8 mouse cellular contexts compared by ENCODE assay signal in the genomic region with DNA sequence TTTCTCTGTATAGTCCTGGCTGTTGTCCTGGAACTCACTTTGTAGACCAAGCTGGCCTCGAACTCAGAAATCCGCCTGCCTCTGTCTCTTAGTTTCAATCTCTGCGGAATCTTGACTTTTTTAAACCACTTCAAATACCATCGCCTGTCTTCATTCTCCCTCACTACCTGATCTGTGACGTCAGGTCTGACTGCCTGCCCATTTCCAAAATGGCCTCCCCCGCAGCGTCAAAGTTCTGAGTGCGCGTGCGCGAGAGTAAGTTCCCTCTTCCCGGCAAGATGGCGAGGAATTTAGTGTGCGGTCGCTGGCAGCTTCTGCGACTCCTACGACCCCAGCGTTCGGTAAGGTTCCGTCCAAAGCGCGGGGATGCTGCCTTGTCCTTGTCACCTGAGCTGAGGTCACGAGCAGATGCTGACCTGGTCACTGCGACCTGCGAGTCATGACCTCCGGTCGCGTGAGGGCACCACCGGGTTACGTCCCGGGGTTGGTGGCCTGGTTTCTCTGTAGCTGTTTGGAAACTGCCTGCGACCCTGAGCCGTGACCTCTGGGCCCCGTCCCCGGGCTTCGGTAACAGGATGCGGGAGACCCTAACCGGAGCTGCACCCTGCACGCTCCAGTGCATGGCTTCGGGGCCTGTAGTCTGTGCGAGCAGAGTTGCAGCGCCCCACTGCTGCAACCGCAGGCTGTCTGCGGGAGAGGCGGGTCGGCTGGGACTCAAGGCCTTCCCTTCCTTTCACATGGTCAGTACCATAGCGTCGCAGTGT. TPM values are rescaled to one million over a fixed set of nuclear protein-coding genes. Genes with fewer than 3 reads are reported as not detected.
DNase-seq lines count a peak whose midpoint lies in the region; ATAC-seq and TF ChIP-seq lines count a peak whose summit lies in the region.

Gene Oxa1l (plus strand): TSS at position 258 of the 764 bp plus-strand sequence.

- peak within 1 kb of the TSS; percentile 67 for H3ac ChIP-seq in myocyte (ENCODE audit: control insufficient read depth, insufficient read length)

- peak within 1 kb of the TSS; percentile 76 for H3K4me2 ChIP-seq in heart, embryonic 11.5 days
- H3K4me2 ChIP-seq in kidney, embryonic 16.5 days (replicated peaks; ENCODE audit: low read depth, low read length), result peak within 1 kb of the TSS; percentile 62
- peak within 1 kb of the TSS; percentile 97 for H3K4me2 ChIP-seq in myocyte (ENCODE audit: low read depth)

- WGBS in heart, embryonic 11.5 days (ENCODE audit: insufficient replicate concordance), result under 1% methylated on average over 48 of the region's 48 CpGs
- under 1% methylated on average over 48 of the region's 48 CpGs for WGBS in kidney, embryonic 16.5 days
- under 1% methylated on average over 48 of the region's 48 CpGs for WGBS in liver, adult 2 months

- H3K9ac ChIP-seq in heart, embryonic 11.5 days (ENCODE audit: low read depth, low read length), result peak within 1 kb of the TSS; percentile 97
- H3K9ac ChIP-seq in kidney, embryonic 16.5 days (replicated peaks; ENCODE audit: low read length), result peak within 1 kb of the TSS; percentile 90
- peak within 1 kb of the TSS; percentile 94 for H3K9ac ChIP-seq in liver, adult 2 months (ENCODE audit: low read depth, low read length)

- no peaks in the 10 kb centered on the region; the same call in 1 of the 2 replicates for H3K79me2 ChIP-seq in liver, adult 2 months (ENCODE audit: control insufficient read depth, insufficient read depth, low read length)
- peaks cover 5% of the 10 kb centered on the region for H3K79me2 ChIP-seq in myocyte (ENCODE audit: control insufficient read depth, insufficient read depth)

- peaks cover 10% of the 10 kb centered on the region for H3K36me3 ChIP-seq in heart, embryonic 11.5 days (ENCODE audit: control insufficient read depth, insufficient read depth, low read length)
- peaks cover 17% of the 10 kb centered on the region for H3K36me3 ChIP-seq in kidney, embryonic 16.5 days (ENCODE audit: insufficient read depth, low read length)
- peaks cover 6% of the 10 kb centered on the region; the same call in 1 of the 2 replicates for H3K36me3 ChIP-seq in liver, adult 2 months (ENCODE audit: control insufficient read depth, insufficient read depth, low read length)
- H3K36me3 ChIP-seq in myocyte (ENCODE audit: control insufficient read depth, insufficient read depth), result peaks cover 3% of the 10 kb centered on the region
- H3K36me3 ChIP-seq in splenic B cell, adult 2 months (ENCODE audit: control insufficient read depth, insufficient read depth, low read length, poor library complexity, severe bottlenecking), result 0 out of 2 replicates have a peak, but pooled peaks cover 2% of the 10 kb centered on the region

- DNase-seq in B cell, adult 2 months, result peak; percentile 96
- DNase-seq in brain, adult 2 months (ENCODE audit: low read depth, low spot score), result peak; percentile 97
- DNase-seq in liver, adult 2 months (ENCODE audit: extremely low read depth, low read depth, low spot score), result peak; percentile 84
- DNase-seq in splenic B cell, adult 2 months (ENCODE audit: low read depth, low spot score), result peak; percentile 97

- H3K4me1 ChIP-seq in heart, embryonic 11.5 days (ENCODE audit: control insufficient read depth, insufficient read depth, low read length), result peaks cover 6% of the 10 kb centered on the region; the same call in 1 of the 2 replicates
- peaks cover 14% of the 10 kb centered on the region for H3K4me1 ChIP-seq in kidney, embryonic 16.5 days (ENCODE audit: insufficient read depth, low read length)
- peaks cover 2% of the 10 kb centered on the region; the same call in 1 of the 2 replicates for H3K4me1 ChIP-seq in liver, adult 2 months (ENCODE audit: control insufficient read depth, insufficient read depth, low read length)

- TF ChIP-seq CTCF in liver, adult 2 months (IDR thresholded peaks at IDR 0.05; ENCODE audit: low read depth, low read length), result peak; percentile 17; the same call in 1 of the 2 replicates

- H3K27ac ChIP-seq in heart, embryonic 11.5 days (ENCODE audit: low read depth, low read length), result peak within 1 kb of the TSS; percentile 86
- H3K27ac ChIP-seq in kidney, embryonic 16.5 days (ENCODE audit: low read length), result peak within 1 kb of the TSS; percentile 88
- H3K27ac ChIP-seq in liver, adult 2 months (replicated peaks; ENCODE audit: insufficient read depth, low read depth, low read length), result peak within 1 kb of the TSS; percentile 86

- ATAC-seq in erythroblast, adult 5-6 weeks (replicated peaks; ENCODE audit: low FRiP score, poor library complexity, severe bottlenecking), result peak; percentile 95
- ATAC-seq in heart, embryonic 11.5 days (replicated peaks; ENCODE audit: insufficient number of reproducible peaks, low FRiP score, low TSS enrichment), result peak; percentile 86
- peak; percentile 94 for ATAC-seq in kidney, embryonic 16.5 days (ENCODE audit: low FRiP score, low TSS enrichment)

- no peaks in the 10 kb centered on the region for H3K9me3 ChIP-seq in heart, embryonic 11.5 days (replicated peaks; ENCODE audit: control insufficient read depth, low read length)
- H3K9me3 ChIP-seq in kidney, embryonic 16.5 days (ENCODE audit: low read length), result peaks cover 4% of the 10 kb centered on the region

- H3K4me3 ChIP-seq in heart, embryonic 11.5 days (ENCODE audit: low read depth, low read length), result peak within 1 kb of the TSS; percentile 96
- H3K4me3 ChIP-seq in kidney, embryonic 16.5 days (ENCODE audit: low read length), result peak within 1 kb of the TSS; percentile 82
- peak within 1 kb of the TSS; percentile 95 for H3K4me3 ChIP-seq in liver, adult 2 months (ENCODE audit: insufficient read depth, low read depth, low read length)
- peak within 1 kb of the TSS; percentile 77 for H3K4me3 ChIP-seq in myocyte

- peak; percentile 53; the same call in 1 of the 2 replicates for TF ChIP-seq POLR2A in liver, adult 2 months (IDR thresholded peaks at IDR 0.05; ENCODE audit: extremely low read depth, insufficient read depth, low read length)
- TF ChIP-seq POLR2A in myocyte (IDR thresholded peaks at IDR 0.05; ENCODE audit: insufficient read length, low read depth), result peak; percentile 76

- H3K27me3 ChIP-seq in heart, embryonic 11.5 days (ENCODE audit: control insufficient read depth, insufficient read depth, low read length), result no peaks in the 10 kb centered on the region
- no peaks in the 10 kb centered on the region for H3K27me3 ChIP-seq in kidney, embryonic 16.5 days (ENCODE audit: insufficient read depth, low read length)
- H3K27me3 ChIP-seq in liver, adult 2 months (ENCODE audit: control insufficient read depth, insufficient read depth, low read length), result no peaks in the 10 kb centered on the region
- H3K27me3 ChIP-seq in myocyte (ENCODE audit: control insufficient read depth, insufficient read depth, insufficient read length), result no peaks in the 10 kb centered on the region
- no peaks in the 10 kb centered on the region; the same call in 1 of the 2 replicates for H3K27me3 ChIP-seq in splenic B cell, adult 2 months (ENCODE audit: control insufficient read depth, insufficient read depth, low read length, poor library complexity, severe bottlenecking)

TF ChIP-seq in myocyte, 11 proteins besides CTCF, POLR2A, EP300 and RAD21:
- TF ChIP-seq POLR2AphosphoS2 (IDR thresholded peaks at IDR 0.05; ENCODE audit: insufficient read length, low read depth) (peak; percentile 76), SRF (IDR thresholded peaks at IDR 0.05; ENCODE audit: control insufficient read depth, insufficient read length, low read depth) (peak; percentile 52), CEBPB (IDR thresholded peaks at IDR 0.05; ENCODE audit: insufficient read depth, poor library complexity, severe bottlenecking) (no peak), E2F4 (IDR thresholded peaks at IDR 0.05; ENCODE audit: insufficient read depth) (no peak), REST (IDR thresholded peaks at IDR 0.05; ENCODE audit: insufficient read depth, insufficient read length) (peak; percentile 18), MYOG (IDR thresholded peaks at IDR 0.05; ENCODE audit: control insufficient read depth in 1 of 3, insufficient read depth in 1 of 3, insufficient read length in 2 of 3, low read depth in 2 of 3) (peak in 1 of 3 experiments; percentile 19)

RNA-seq across cellular contexts. Expression of gene Oxa1l, which starts in this region (rescaled TPM):
- 10.4 and 20.9 TPM in 2 replicates for total RNA-seq in erythroblast, adult 5-6 weeks (2015; ENCODE audit: low replicate concordance)
- 8.9 and 9.3 TPM in 2 replicates for total RNA-seq in erythroblast, adult 5-6 weeks (2017; ENCODE audit: low replicate concordance)
- 61.7 and 62.5 TPM in 2 replicates for polyA plus RNA-seq in heart, embryonic 11.5 days (2014; fragmentation: Nextera tagmentation; extraction: Ambion mirVana)
- 60.2 and 63.7 TPM in 2 replicates for polyA plus RNA-seq in kidney, embryonic 16.5 days (2015; fragmentation: Nextera tagmentation; extraction: Ambion mirVana)
- 16.4 and 23.1 TPM in 2 replicates for total RNA-seq in liver, adult 2 months (2014; rRNA removed)
- polyA plus RNA-seq in liver, adult 2 months (2012; rRNA removed), result 108 and 116 TPM in 2 replicates
- 68.6 TPM for polyA plus RNA-seq in myocyte (2012; fragmentation: generic; extraction: Trizol)

Comparison
In these comparisons a context has a peak if more than half of its experiments do, and no peak if none do; other contexts are left out.
1. Peak in every context shown above with its lines: DNase-seq, ATAC-seq, H3K4me3 ChIP-seq and H3K27ac ChIP-seq.